Mouse (Mus musculus) midbrain, embryonic 11.5 days (tissue): ENCODE measurements around the gene Serpind1. TPM values are rescaled to one million over a fixed set of nuclear protein-coding genes. Genes with fewer than 3 reads are reported as not detected.

Experiments
- ATAC-seq: fragments of 200-750 bp; cut with Nextera tagmentation; 2 replicates; pipeline ENCODE4 v1.8.0; 2017; ENCODE audit warnings: moderate TSS enrichment, moderate library complexity; ENCODE audit not compliant: low FRiP score
- DNase-seq: peaks from one replicate; pipeline ENCODE4 v3.0.0; 2015; ENCODE audit warnings: low spot score; ENCODE audit errors: missing footprints
- H3K27ac ChIP-seq: fragments of 300-500 bp; sonication (generic); 2 replicates; pipeline ENCODE4 v1.5.1; 2014; ENCODE audit warnings: low read depth, low read length
- H3K27me3 ChIP-seq: fragments of 300-500 bp; sonication (generic); 2 replicates; pipeline ENCODE4 v1.6.1; 2014; ENCODE audit warnings: mild to moderate bottlenecking, low read length, moderate library complexity, mixed read lengths; ENCODE audit not compliant: control insufficient read depth, insufficient read depth
- H3K36me3 ChIP-seq: fragments of 300-500 bp; sonication (generic); 2 replicates; pipeline ENCODE4 v1.6.1; 2014; ENCODE audit warnings: mild to moderate bottlenecking, low read length, moderate library complexity, mixed read lengths; ENCODE audit not compliant: control insufficient read depth, insufficient read depth
- H3K4me1 ChIP-seq: fragments of 300-500 bp; sonication (generic); 2 replicates; pipeline ENCODE4 v1.6.1; 2014; ENCODE audit warnings: low read length; ENCODE audit not compliant: control insufficient read depth, insufficient read depth
- H3K4me2 ChIP-seq: fragments of 300-500 bp; sonication (generic); 2 replicates; pipeline ENCODE4 v1.6.1; 2014; ENCODE audit warnings: mild to moderate bottlenecking, moderate library complexity
- H3K4me3 ChIP-seq: fragments of 300-500 bp; sonication (generic); 2 replicates; pipeline ENCODE4 v1.5.1; 2014; ENCODE audit warnings: low read depth, low read length
- H3K9ac ChIP-seq: fragments of 300-500 bp; sonication (generic); 2 replicates; pipeline ENCODE4 v1.6.1; 2014; ENCODE audit warnings: low read length
- H3K9me3 ChIP-seq: fragments of 300-500 bp; sonication (generic); 2 replicates; pipeline ENCODE4 v1.6.1; 2016; ENCODE audit warnings: low read length; ENCODE audit not compliant: control insufficient read depth
- WGBS: fragments of 180-500 bp; shearing (Covaris S2); extraction: QIAGEN DNeasy Blood & Tissue Kit; methylation state at CpG from one replicate; pipeline ENCODE4 v1.1.7; 2014; 5-methylcytosine and 5-hydroxymethylcytosine counted together
- polyA plus RNA-seq: library from polyadenylated mRNA; unstranded; fragments of >200 nt; fragmentation: Nextera tagmentation; extraction: Ambion mirVana; gene quantifications from 2 replicates; pipeline ENCODE4 v1.2.1, GENCODE M21; 2014

Gene Serpind1
- polyA plus RNA-seq, 1 experiment from 2014 or later = 0.22 TPM

DNA sequence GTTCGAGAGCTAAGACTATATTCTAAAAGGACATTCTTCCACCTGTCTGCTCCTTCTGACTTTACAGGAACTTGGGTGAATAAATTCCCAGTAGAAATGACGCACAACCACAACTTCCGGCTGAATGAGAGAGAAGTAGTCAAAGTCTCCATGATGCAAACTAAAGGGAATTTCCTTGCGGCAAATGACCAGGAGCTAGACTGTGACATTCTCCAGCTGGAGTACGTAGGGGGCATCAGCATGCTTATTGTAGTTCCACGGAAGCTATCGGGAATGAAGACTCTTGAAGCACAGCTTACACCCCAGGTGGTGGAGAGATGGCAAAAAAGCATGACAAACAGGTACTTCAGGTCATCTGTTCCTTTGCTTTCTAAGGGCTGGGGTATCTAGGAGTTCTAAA, 8.5 kb downstream of the Serpind1 start:
- ATAC-seq (no peak), DNase-seq (no peak)
- Histone ChIP-seq H3K9ac (no peak overlapping the region), H3K9me3 (no peaks in the 10 kb centered on the region), H3K27me3 (no peaks in the 10 kb centered on the region), H3K4me1 (no peaks in the 10 kb centered on the region), H3K36me3 (no peaks in the 10 kb centered on the region), H3K4me2 (no peak overlapping the region), H3K4me3 (no peak overlapping the region), H3K27ac (no peak overlapping the region)
- WGBS = 89% methylated on average over 7 of the region's 7 CpGs

DNA sequence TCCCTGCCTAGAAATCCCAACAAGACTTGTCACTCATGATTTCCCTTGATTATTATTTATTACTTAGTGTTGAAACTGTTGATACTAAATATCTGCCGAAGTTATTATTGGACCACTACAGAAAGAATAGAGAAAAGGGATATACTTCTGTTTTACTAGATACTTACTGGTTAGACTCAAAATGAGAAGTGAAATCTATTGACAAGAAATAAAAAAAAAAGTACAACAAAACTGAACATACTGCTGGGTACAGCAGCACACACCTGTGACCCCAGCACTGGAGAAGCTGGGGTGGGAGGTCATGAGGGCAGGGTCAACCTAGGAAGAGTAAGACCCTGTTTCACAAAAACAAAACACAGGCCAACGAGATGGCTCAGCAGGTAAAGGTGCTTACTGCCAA, 9.5 kb downstream of the Serpind1 start:
- Histone ChIP-seq H3K9ac (no peak overlapping the region), H3K27me3 (no peaks in the 10 kb centered on the region), H3K36me3 (no peaks in the 10 kb centered on the region), H3K4me3 (no peak overlapping the region), H3K27ac (no peak overlapping the region), H3K4me2 (no peak overlapping the region), H3K4me1 (no peaks in the 10 kb centered on the region), H3K9me3 (no peaks in the 10 kb centered on the region)
- ATAC-seq = no peak
- no peak for DNase-seq
- 90% methylated on average over 2 of the region's 2 CpGs for WGBS

DNA sequence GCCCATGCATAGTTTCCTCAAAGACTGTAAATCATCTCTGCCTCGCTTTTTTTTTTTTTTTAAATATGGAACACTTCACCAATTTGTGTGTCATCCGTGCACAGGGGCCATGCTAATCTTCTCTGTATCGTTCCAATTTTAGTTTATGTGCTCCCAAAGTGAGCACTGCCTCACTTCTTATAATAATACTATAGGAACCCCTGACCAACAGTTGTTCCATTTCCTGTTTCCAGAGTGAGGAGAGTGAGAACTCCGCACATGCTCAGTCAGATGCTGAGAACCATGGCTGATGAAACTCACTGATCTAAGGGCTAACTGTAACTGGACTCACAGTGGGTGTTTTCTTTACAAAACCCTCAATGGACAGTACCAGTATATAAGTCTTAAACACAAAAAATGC, 10.7 kb downstream of the Serpind1 start:
- Histone ChIP-seq H3K9me3 (no peaks in the 10 kb centered on the region), H3K4me2 (no peak overlapping the region), H3K27ac (no peak overlapping the region), H3K4me1 (no peaks in the 10 kb centered on the region), H3K9ac (no peak overlapping the region), H3K27me3 (no peaks in the 10 kb centered on the region), H3K4me3 (no peak overlapping the region), H3K36me3 (no peaks in the 10 kb centered on the region)
- 95% methylated on average over 4 of the region's 4 CpGs for WGBS
- DNase-seq (no peak), ATAC-seq (no peak)

GRCm38 (mm10) chr16:17345141-17345812, 14.1 kb downstream of the Serpind1 start:
- Histone ChIP-seq H3K27me3 (no peaks in the 10 kb centered on the region), H3K9me3 (no peaks in the 10 kb centered on the region), H3K4me3 (no peak overlapping the region), H3K27ac (no peak overlapping the region), H3K4me1 (no peaks in the 10 kb centered on the region), H3K36me3 (no peaks in the 10 kb centered on the region), H3K4me2 (no peak overlapping the region), H3K9ac (no peak overlapping the region)
- ATAC-seq = no peak
- WGBS = 93% methylated on average over 8 of the region's 8 CpGs
- DNase-seq = no peak

DNA sequence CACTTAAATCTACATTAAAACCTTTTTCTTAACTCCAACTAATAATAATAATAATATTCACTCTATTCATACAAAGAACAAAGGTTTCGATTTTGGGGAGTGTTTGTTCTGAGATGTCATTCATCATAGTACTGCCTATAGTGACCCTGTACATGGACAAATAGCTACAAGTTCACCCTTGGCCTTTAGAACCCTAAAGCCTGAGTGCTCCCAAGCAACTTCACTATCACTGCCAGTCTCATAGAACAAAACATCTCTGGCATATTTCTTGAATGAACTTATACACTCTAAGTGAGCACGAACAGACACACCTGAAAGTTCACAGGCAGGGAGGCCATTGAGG, 14.6 kb downstream of the Serpind1 start:
- ATAC-seq = no peak
- Histone ChIP-seq H3K36me3 (no peaks in the 10 kb centered on the region; the same call in 1 of the 2 replicates), H3K9ac (no peak overlapping the region), H3K4me3 (no peak overlapping the region), H3K9me3 (no peaks in the 10 kb centered on the region), H3K27me3 (no peaks in the 10 kb centered on the region), H3K4me1 (no peaks in the 10 kb centered on the region), H3K27ac (no peak overlapping the region), H3K4me2 (no peak overlapping the region)
- 84% methylated on average over 2 of the region's 2 CpGs for WGBS
- DNase-seq = no peak

- no peaks in the 10 kb centered on the region for H3K27me3 ChIP-seq
- 100% methylated on average over 1 of the region's 1 CpGs for WGBS
- no peaks in the 10 kb centered on the region for H3K9me3 ChIP-seq
- ATAC-seq = no peak
- no peak for DNase-seq
- H3K36me3 ChIP-seq = no peaks in the 10 kb centered on the region; the same call in 1 of the 2 replicates
- H3K4me3 ChIP-seq = no peak overlapping the region
- H3K4me2 ChIP-seq = no peak overlapping the region
- no peaks in the 10 kb centered on the region for H3K4me1 ChIP-seq
- no peak overlapping the region for H3K27ac ChIP-seq
- H3K9ac ChIP-seq = no peak overlapping the region
These were observed 15.6 kb downstream of the Serpind1 start for GRCm38 (mm10) chr16:17346766-17347165.

GRCm38 (mm10) chr16:17356031-17356430, 24.9 kb downstream of the Serpind1 start:
- H3K36me3 ChIP-seq = peaks cover 5% of the 10 kb centered on the region; the same call in 1 of the 2 replicates

GRCm38 (mm10) chr16:17358787-17359186, 27.6 kb downstream of the Serpind1 start:
- Histone ChIP-seq H3K36me3 (peaks cover 3% of the 10 kb centered on the region; the same call in 1 of the 2 replicates), H3K4me1 (no peaks in the 10 kb centered on the region), H3K4me3 (no peak overlapping the region), H3K4me2 (no peak overlapping the region), H3K9me3 (no peaks in the 10 kb centered on the region), H3K9ac (no peak overlapping the region), H3K27me3 (no peaks in the 10 kb centered on the region), H3K27ac (no peak overlapping the region)
- DNase-seq (no peak), ATAC-seq (no peak)
- 93% methylated on average over 4 of the region's 4 CpGs for WGBS

More at GRCm38 (mm10) chr16:17356031-17356430, 24.9 kb downstream of the Serpind1 start:
- 91% methylated on average over 6 of the region's 6 CpGs for WGBS
- DNase-seq (no peak), ATAC-seq (no peak)
- Histone ChIP-seq H3K4me2 (no peak overlapping the region), H3K4me1 (no peaks in the 10 kb centered on the region), H3K9ac (no peak overlapping the region), H3K9me3 (no peaks in the 10 kb centered on the region), H3K27ac (no peak overlapping the region), H3K27me3 (no peaks in the 10 kb centered on the region), H3K4me3 (no peak overlapping the region)

GRCm38 (mm10) chr16:17382306-17382705, 51.1 kb downstream of the Serpind1 start:
- H3K36me3 ChIP-seq = no peaks in the 10 kb centered on the region; the same call in 1 of the 2 replicates
- H3K9me3 ChIP-seq = no peaks in the 10 kb centered on the region
- H3K27ac ChIP-seq = no peak overlapping the region
- no peaks in the 10 kb centered on the region for H3K27me3 ChIP-seq
- H3K4me1 ChIP-seq = no peaks in the 10 kb centered on the region
- no peak overlapping the region for H3K4me3 ChIP-seq
- no peak for DNase-seq
- WGBS = 93% methylated on average over 4 of the region's 4 CpGs
- ATAC-seq = no peak
- H3K4me2 ChIP-seq = no peak overlapping the region
- H3K9ac ChIP-seq = no peak overlapping the region
